Mouse (Mus musculus) liver, embryonic 14.5 days (tissue): ENCODE results near the gene Fam13c.

Experiments
- CTCF ChIP-seq: IDR thresholded peaks from 2 replicates; pipeline ENCODE4 v1.5.1; 2016; ENCODE audit warnings: antibody characterized with exemption, low read depth, control low read depth
- EP300 ChIP-seq: IDR thresholded peaks from 2 replicates; pipeline ENCODE4 v1.6.1; 2016; ENCODE audit warnings: antibody characterized with exemption, low read depth

- TF ChIP-seq CTCF (no peak), EP300 (no peak)
These were observed 3.0 kb upstream of the Fam13c start for GRCm38 (mm10) chr10:70437289-70437688.
